Mouse (Mus musculus): ENCODE results near the gene Gm3417. TPM values are rescaled to one million over a fixed set of nuclear protein-coding genes. Genes with fewer than 3 reads are reported as not detected.

Gm3417 gene
- polyA plus RNA-seq (2014; fragmentation: Illumina TruSeq; extraction: RNeasy Lipid Tissue Mini Kit (QIAGEN cat#74804)) = 1.9 TPM

GRCm38 (mm10) chr17:14978362-14979038 is at the start of gene Gm3417, which contains the start of gene 9030025P20Rik:
Gm3417 (minus strand) TSS chr17:14978790.
9030025P20Rik (plus strand) TSS chr17:14978468.

GRCm38 (mm10) chr17:15009706-15010413 is 31.3 kb upstream of the Gm3417 start, which contains the start of gene Gm3435:
Gm3435 (plus strand) TSS chr17:15010176.

GRCm38 (mm10) chr17:14960951-14961556 is 17.5 kb downstream of the Gm3417 start, which contains the start of gene Phf10:
Phf10 (minus strand) TSS chr17:14961273.

GRCm38 (mm10) chr17:14943009-14943728 is 35.4 kb downstream of the Gm3417 start, which contains the start of the genes Wdr27 and 1600012H06Rik:
Wdr27 (minus strand) TSS chr17:14943158.
1600012H06Rik (plus strand) TSS chr17:14943184.

Other genes with a start within 250 kb of the Gm3417 start
- 2.6 TPM for gene Wdr27, start 35.6 kb downstream of the Gm3417 start, polyA plus RNA-seq (2014; fragmentation: Illumina TruSeq; extraction: RNeasy Lipid Tissue Mini Kit (QIAGEN cat#74804))
- gene 1600012H06Rik, start 35.6 kb downstream of the Gm3417 start, polyA plus RNA-seq (2014; fragmentation: Illumina TruSeq; extraction: RNeasy Lipid Tissue Mini Kit (QIAGEN cat#74804)) = 167 TPM
- 157 TPM for gene Phf10, start 17.5 kb downstream of the Gm3417 start, polyA plus RNA-seq (2014; fragmentation: Illumina TruSeq; extraction: RNeasy Lipid Tissue Mini Kit (QIAGEN cat#74804))
- 2.7 TPM for gene 9030025P20Rik, start 322 bp downstream of the Gm3417 start, polyA plus RNA-seq (2014; fragmentation: Illumina TruSeq; extraction: RNeasy Lipid Tissue Mini Kit (QIAGEN cat#74804))
- 1.8 TPM for gene Gm3435, start 31.4 kb upstream of the Gm3417 start, polyA plus RNA-seq (2014; fragmentation: Illumina TruSeq; extraction: RNeasy Lipid Tissue Mini Kit (QIAGEN cat#74804))
- 36.2 TPM for gene Ermard, start 62.4 kb upstream of the Gm3417 start, polyA plus RNA-seq (2014; fragmentation: Illumina TruSeq; extraction: RNeasy Lipid Tissue Mini Kit (QIAGEN cat#74804))
- 5.4 TPM for gene Tcte3, start 62.7 kb upstream of the Gm3417 start, polyA plus RNA-seq (2014; fragmentation: Illumina TruSeq; extraction: RNeasy Lipid Tissue Mini Kit (QIAGEN cat#74804))
- 1.6 TPM for gene Gm3448, start 62.7 kb upstream of the Gm3417 start, polyA plus RNA-seq (2014; fragmentation: Illumina TruSeq; extraction: RNeasy Lipid Tissue Mini Kit (QIAGEN cat#74804))

All from ovary, adult 10 weeks (tissue).